Mouse (Mus musculus) bone marrow, adult 2 months (tissue): ENCODE data around the gene Dnajb6. TPM values are rescaled to one million over a fixed set of nuclear protein-coding genes. Genes with fewer than 3 reads are reported as not detected.

Source experiments
- H3K27ac ChIP-seq: fragments of 200-500 bp; 2 replicates; pipeline ENCODE4 v1.5.1; 2012; ENCODE audit warnings: low read depth, mild to moderate bottlenecking, control low read depth, inconsistent platforms, low read length; ENCODE audit not compliant: control insufficient read depth, poor library complexity, insufficient read depth
- H3K4me1 ChIP-seq: fragments of 200-500 bp; 2 replicates; pipeline ENCODE4 v1.6.1; 2011; ENCODE audit warnings: low read length; ENCODE audit not compliant: control insufficient read depth, insufficient read depth
- H3K4me3 ChIP-seq: fragments of 200-500 bp; replicated peaks from 2 replicates; pipeline ENCODE3; 2011; ENCODE audit warnings: mild to moderate bottlenecking, low read depth, low read length, control low read depth; ENCODE audit not compliant: control insufficient read depth
- CTCF ChIP-seq: fragments of 200-500 bp; IDR thresholded peaks from 2 replicates; pipeline ENCODE4 v1.5.1; 2011; ENCODE audit warnings: low read length, control low read depth; ENCODE audit not compliant: control insufficient read depth, insufficient read depth
- POLR2A ChIP-seq: fragments of 200-500 bp; IDR thresholded peaks from 2 replicates; pipeline ENCODE4 v1.6.1; 2011; ENCODE audit warnings: low read depth, mild to moderate bottlenecking, control low read depth, low read length, borderline replicate concordance; ENCODE audit not compliant: control insufficient read depth
- WGBS: fragments of 180-500 bp; shearing (Covaris S2); methylation state at CpG from one replicate; pipeline ENCODE4 v1.1.7; 2018; 5-methylcytosine and 5-hydroxymethylcytosine counted together
- polyA plus RNA-seq: library from polyadenylated mRNA; stranded (reverse); fragments of >200 nt; gene quantifications from 2 replicates; pipeline ENCODE4 v1.2.4, GENCODE M21; 2011; ENCODE audit warnings: low replicate concordance; ENCODE audit not compliant: missing spikeins, insufficient read depth, insufficient read length

Dnajb6 gene
- polyA plus RNA-seq, 1 experiment, result 110 TPM

GRCm38 (mm10) chr5:29740651-29741050 lies 5.2 kb downstream of the Dnajb6 start:
- WGBS, result 41% methylated on average over 1 of the region's 1 CpGs
- Histone ChIP-seq H3K4me3 (no peak overlapping the region), H3K4me1 (peaks cover 1% of the 10 kb centered on the region; the same call in 1 of the 2 replicates), H3K27ac (no peak overlapping the region)
- TF ChIP-seq CTCF (no peak), POLR2A (no peak)

GRCm38 (mm10) chr5:29741093-29741492 lies 5.6 kb downstream of the Dnajb6 start:
- no peak for TF ChIP-seq POLR2A
- H3K4me3 ChIP-seq, result no peak overlapping the region
- whole genome bisulfite sequencing, result 64% methylated on average over 4 of the region's 4 CpGs
- H3K27ac ChIP-seq, result no peak overlapping the region
- peaks cover 1% of the 10 kb centered on the region; the same call in 1 of the 2 replicates for H3K4me1 ChIP-seq

- Histone ChIP-seq H3K4me1 (no peaks in the 10 kb centered on the region; the same call in 1 of the 2 replicates), H3K27ac (no peak overlapping the region), H3K4me3 (no peak overlapping the region)
- TF ChIP-seq CTCF (no peak), POLR2A (no peak)
- WGBS, result 67% methylated on average over 2 of the region's 2 CpGs
Observed at GRCm38 (mm10) chr5:29747661-29748060, 12.2 kb downstream of the Dnajb6 start.

DNA sequence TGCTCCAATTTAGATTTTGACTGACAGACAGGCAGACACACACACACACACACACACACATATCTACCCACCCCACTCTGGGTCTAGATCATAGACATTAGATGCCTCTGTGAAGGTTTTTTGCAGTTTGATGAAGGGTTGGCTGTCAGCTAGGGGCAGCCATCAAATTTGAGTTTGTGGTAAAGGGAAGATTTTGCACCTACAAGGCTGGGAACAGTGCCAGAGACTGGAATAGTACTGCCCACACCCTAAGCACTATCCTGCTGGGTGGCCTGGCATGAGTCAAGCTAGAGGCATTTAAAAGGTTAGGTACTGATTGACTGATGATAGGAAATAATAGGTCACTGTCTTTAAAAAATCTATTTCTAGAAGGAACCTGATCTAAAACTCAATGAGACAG lies 15.8 kb downstream of the Dnajb6 start:
- TF ChIP-seq POLR2A (no peak), CTCF (no peak)
- no peak overlapping the region for H3K4me3 ChIP-seq
- no peak overlapping the region for H3K27ac ChIP-seq
- no peaks in the 10 kb centered on the region; the same call in 1 of the 2 replicates for H3K4me1 ChIP-seq

DNA sequence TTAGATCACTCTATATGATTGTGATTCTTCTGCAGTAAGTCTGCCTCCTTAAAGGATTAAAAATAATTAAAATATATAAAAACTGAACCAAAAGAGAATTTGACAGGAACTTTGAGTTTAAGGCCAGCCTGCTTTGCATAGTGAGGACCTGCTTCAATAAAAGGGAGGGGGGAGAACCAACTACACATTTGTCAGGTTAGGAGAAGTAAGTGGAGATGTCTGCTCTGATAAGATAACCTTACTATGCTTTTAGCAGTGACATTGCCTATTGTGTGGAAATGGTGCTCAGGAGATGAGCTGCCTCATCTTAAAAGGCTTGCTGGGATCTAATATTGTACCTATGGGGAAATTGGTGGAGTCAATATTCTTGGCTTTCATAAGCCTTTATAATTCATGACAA lies 17.4 kb downstream of the Dnajb6 start:
- Histone ChIP-seq H3K27ac (no peak overlapping the region), H3K4me1 (no peaks in the 10 kb centered on the region; the same call in 1 of the 2 replicates), H3K4me3 (no peak overlapping the region)
- TF ChIP-seq CTCF (no peak), POLR2A (no peak)

DNA sequence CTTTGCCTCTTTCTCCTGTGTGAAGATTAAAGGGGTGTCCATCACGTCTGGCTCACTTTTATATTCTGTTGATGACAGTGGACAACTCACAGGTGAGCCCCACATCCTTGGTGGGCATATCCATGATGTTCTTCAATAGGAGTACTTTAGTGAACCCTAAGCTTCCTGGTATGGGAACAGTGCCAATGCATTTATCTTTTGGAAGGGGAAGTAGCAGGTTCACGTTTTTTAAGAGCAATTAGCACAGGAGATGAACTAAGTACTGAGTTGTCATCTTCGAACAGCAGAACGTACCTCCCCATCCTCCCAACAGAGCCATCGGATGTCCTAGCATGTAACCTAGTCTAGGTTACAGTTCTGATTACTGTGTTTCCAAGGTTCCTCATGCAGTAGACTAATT lies 23.8 kb downstream of the Dnajb6 start:
- H3K4me1 ChIP-seq, result no peaks in the 10 kb centered on the region; the same call in 1 of the 2 replicates
- H3K4me3 ChIP-seq, result no peak overlapping the region
- WGBS, result 64% methylated on average over 5 of the region's 5 CpGs
- H3K27ac ChIP-seq, result no peak overlapping the region
- TF ChIP-seq CTCF (no peak), POLR2A (no peak)

DNA sequence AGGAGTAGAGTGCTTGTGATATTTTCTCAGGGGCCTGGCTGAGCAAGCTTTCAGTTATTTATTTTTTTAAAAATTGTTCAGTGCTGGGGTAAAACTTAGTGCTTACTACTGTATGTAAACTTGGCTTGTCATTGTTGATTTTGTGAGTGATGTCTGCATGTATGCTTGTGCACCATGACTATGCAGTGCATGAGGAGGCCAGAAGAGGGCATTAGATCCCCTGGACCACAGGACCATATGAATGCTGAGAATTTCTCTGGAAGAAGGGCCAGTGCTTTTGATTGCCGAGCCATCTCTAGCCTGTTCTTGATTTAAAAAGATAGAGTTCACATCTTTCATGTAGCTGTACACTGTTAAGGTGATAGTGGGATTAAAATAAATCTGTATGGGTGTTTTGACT lies 35.4 kb downstream of the Dnajb6 start:
- Histone ChIP-seq H3K27ac (no peak overlapping the region), H3K4me3 (no peak overlapping the region), H3K4me1 (peaks cover 3% of the 10 kb centered on the region)
- TF ChIP-seq POLR2A (no peak), CTCF (peak; percentile 31; the same call in 1 of the 2 replicates)
- 86% methylated on average over 1 of the region's 1 CpGs for WGBS

DNA sequence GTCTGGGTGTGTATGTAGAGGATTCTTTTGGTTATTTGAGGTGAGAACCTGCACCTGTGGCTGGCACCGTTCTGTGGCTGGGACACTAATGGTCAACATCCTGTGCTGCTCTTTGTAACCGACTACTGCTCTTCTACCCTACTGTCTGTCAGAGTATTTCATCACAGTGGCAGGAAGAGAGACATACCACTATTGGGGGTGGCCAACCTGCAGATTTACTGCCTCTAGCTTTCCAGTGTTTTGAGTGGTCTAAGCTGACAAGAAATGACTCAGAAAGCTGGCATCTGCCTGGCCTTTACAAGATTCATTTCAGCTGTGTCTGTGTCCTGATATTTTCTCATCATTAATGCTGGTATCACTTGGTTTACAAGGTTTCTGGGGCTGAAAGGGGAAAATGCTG lies 36.5 kb downstream of the Dnajb6 start:
- TF ChIP-seq POLR2A (no peak), CTCF (no peak)
- Histone ChIP-seq H3K4me1 (peaks cover 3% of the 10 kb centered on the region), H3K4me3 (no peak overlapping the region), H3K27ac (no peak overlapping the region)
- WGBS, result 17% methylated on average over 2 of the region's 2 CpGs

- no peak overlapping the region for H3K27ac ChIP-seq
- peaks cover 3% of the 10 kb centered on the region for H3K4me1 ChIP-seq
- TF ChIP-seq CTCF (no peak), POLR2A (no peak)
- H3K4me3 ChIP-seq, result no peak overlapping the region
- 41% methylated on average over 4 of the region's 4 CpGs for WGBS
Observed at GRCm38 (mm10) chr5:29772651-29773330, 37.3 kb downstream of the Dnajb6 start.
